Mouse (Mus musculus) heart, postnatal 4 days (tissue): ENCODE measurements at regions not wholly inside any gene's neighbourhood (a gene's known extent, or its start where the extent isn't known, plus 50 kb on each side); places are given as distances from the start of the nearest gene placed in this dataset.

ENCODE experiments used
- DNase-seq: peaks from one replicate; pipeline ENCODE4 v3.0.0; 2021

- no peak for DNase-seq
These were observed 66.1 kb upstream of the Igsf21 start for GRCm38 (mm10) chr4:140312635-140313034.

GRCm38 (mm10) chr4:140307481-140307880, 60.9 kb upstream of the Igsf21 start:
- DNase-seq, result no peak

- DNase-seq, result no peak
These were observed 58.4 kb upstream of the Igsf21 start for GRCm38 (mm10) chr4:140304960-140305359.

GRCm38 (mm10) chr4:140301661-140302060, 55.1 kb upstream of the Igsf21 start:
- no peak for DNase-seq

- DNase-seq, result no peak
These were observed 51.5 kb upstream of the Igsf21 start for GRCm38 (mm10) chr4:140297912-140298620.
